Mouse (Mus musculus) C2C12 (cell line): Measurements from ENCODE around the gene Frat1. TPM values are rescaled to one million over a fixed set of nuclear protein-coding genes. Genes with fewer than 3 reads are reported as not detected.

Experiments used
- H3K27me3 ChIP-seq: one replicate; pipeline ENCODE4 v1.6.1; 2011; ENCODE audit not compliant: control insufficient read depth, insufficient read depth, insufficient read length
- H3K36me3 ChIP-seq: one replicate; pipeline ENCODE4 v1.6.1; 2011; ENCODE audit not compliant: control insufficient read depth, insufficient read depth
- H3K4me3 ChIP-seq: one replicate; pipeline ENCODE4 v1.5.1; 2011; ENCODE audit warnings: mild to moderate bottlenecking, control low read depth; ENCODE audit not compliant: poor library complexity, insufficient read depth, severe bottlenecking
- H3K79me2 ChIP-seq: one replicate; pipeline ENCODE4 v1.6.1; 2011; ENCODE audit not compliant: control insufficient read depth, insufficient read depth
- H3K79me3 ChIP-seq: one replicate; pipeline ENCODE4 v1.6.1; 2011; ENCODE audit warnings: low read depth, control low read depth
- H3ac ChIP-seq: one replicate; pipeline ENCODE3; 2011; ENCODE audit warnings: low read depth; ENCODE audit not compliant: control insufficient read depth, insufficient read length
- CEBPB ChIP-seq: IDR thresholded peaks from one replicate; pipeline ENCODE4 v1.6.1; 2011; ENCODE audit warnings: low read depth, mild to moderate bottlenecking, control low read depth, moderate library complexity
- CTCF ChIP-seq: IDR thresholded peaks from one replicate; pipeline ENCODE4 v1.5.1; 2011; ENCODE audit not compliant: control insufficient read depth, insufficient read depth, insufficient read length
- FOSL1 ChIP-seq: IDR thresholded peaks from one replicate; pipeline ENCODE4 v1.8.0; 2011; ENCODE audit warnings: mild to moderate bottlenecking, low read length; ENCODE audit not compliant: poor library complexity, insufficient read depth, severe bottlenecking
- MAX ChIP-seq: IDR thresholded peaks from one replicate; pipeline ENCODE4 v1.6.1; 2011; ENCODE audit warnings: mild to moderate bottlenecking, control low read depth
- MYOD1 ChIP-seq: IDR thresholded peaks from one replicate; pipeline ENCODE4 v1.6.1; 2011; ENCODE audit warnings: low read depth; ENCODE audit not compliant: control insufficient read depth, insufficient read length
- MYOG ChIP-seq: IDR thresholded peaks from one replicate; pipeline ENCODE4 v1.6.1; 2011; ENCODE audit not compliant: control insufficient read depth, insufficient read length; ENCODE audit errors: extremely low read depth
- USF1 ChIP-seq: IDR thresholded peaks from one replicate; pipeline ENCODE4 v1.6.1; 2011; ENCODE audit warnings: low read depth, mild to moderate bottlenecking, control low read depth, moderate library complexity
- polyA plus RNA-seq: library from polyadenylated mRNA; unstranded; fragments of >200 nt; fragmentation: generic; extraction: Trizol; gene quantifications from one replicate; pipeline ENCODE4 v1.2.1, GENCODE M21; 2012; ENCODE audit warnings: missing spikeins

Frat1 gene
- polyA plus RNA-seq, 1 experiment, result 0.06 TPM

GRCm38 (mm10) chr19:41850021-41850718, 20.4 kb downstream of the Frat1 start:
- Histone ChIP-seq H3K4me3 (no peak overlapping the region), H3K27me3 (peaks cover 13% of the 10 kb centered on the region), H3K79me2 (no peaks in the 10 kb centered on the region), H3K36me3 (no peaks in the 10 kb centered on the region), H3K79me3 (no peaks in the 10 kb centered on the region), H3ac (no peak overlapping the region)
- TF ChIP-seq FOSL1, result no peak
- TF ChIP-seq MYOD1, result no peak
- TF ChIP-seq CEBPB, result no peak
- no peak for TF ChIP-seq MAX
- no peak for TF ChIP-seq MYOG
- TF ChIP-seq CTCF, result no peak
- no peak for TF ChIP-seq USF1

- H3K79me2 ChIP-seq, result no peaks in the 10 kb centered on the region
- no peak for TF ChIP-seq USF1
- TF ChIP-seq CEBPB, result no peak
- no peak for TF ChIP-seq CTCF
- TF ChIP-seq MYOD1, result no peak
- TF ChIP-seq FOSL1, result no peak
- TF ChIP-seq MYOG, result no peak
- no peak for TF ChIP-seq MAX
- H3K27me3 ChIP-seq, result peaks cover 13% of the 10 kb centered on the region
- H3K36me3 ChIP-seq, result no peaks in the 10 kb centered on the region
- H3K79me3 ChIP-seq, result no peaks in the 10 kb centered on the region
- H3K4me3 ChIP-seq, result no peak overlapping the region
- no peak overlapping the region for H3ac ChIP-seq
These were observed 21.2 kb downstream of the Frat1 start for GRCm38 (mm10) chr19:41850719-41851543.

GRCm38 (mm10) chr19:41852423-41852822, 22.7 kb downstream of the Frat1 start:
- TF ChIP-seq MYOG, result no peak
- TF ChIP-seq MYOD1, result no peak
- no peak for TF ChIP-seq FOSL1
- TF ChIP-seq CEBPB, result no peak
- TF ChIP-seq CTCF, result no peak
- TF ChIP-seq USF1, result no peak
- TF ChIP-seq MAX, result no peak
- Histone ChIP-seq H3K79me3 (no peaks in the 10 kb centered on the region), H3K4me3 (no peak overlapping the region), H3K27me3 (no peaks in the 10 kb centered on the region), H3K36me3 (no peaks in the 10 kb centered on the region), H3ac (no peak overlapping the region), H3K79me2 (no peaks in the 10 kb centered on the region)

GRCm38 (mm10) chr19:41857086-41857762, 27.5 kb downstream of the Frat1 start:
- no peaks in the 10 kb centered on the region for H3K79me2 ChIP-seq
- no peak overlapping the region for H3ac ChIP-seq
- no peaks in the 10 kb centered on the region for H3K79me3 ChIP-seq
- no peaks in the 10 kb centered on the region for H3K27me3 ChIP-seq
- TF ChIP-seq FOSL1 (peak; percentile 44), MYOG (no peak), CEBPB (no peak), MYOD1 (peak; percentile 13), CTCF (no peak), MAX (peak; percentile 56), USF1 (no peak)
- H3K4me3 ChIP-seq, result no peak overlapping the region
- peaks cover 25% of the 10 kb centered on the region for H3K36me3 ChIP-seq

- Histone ChIP-seq H3K36me3 (peaks cover 31% of the 10 kb centered on the region), H3K79me2 (no peaks in the 10 kb centered on the region), H3ac (no peak overlapping the region), H3K79me3 (no peaks in the 10 kb centered on the region), H3K27me3 (no peaks in the 10 kb centered on the region), H3K4me3 (no peak overlapping the region)
- TF ChIP-seq MYOG (no peak), CEBPB (no peak), FOSL1 (no peak), CTCF (no peak), MAX (no peak), USF1 (no peak), MYOD1 (no peak)
These were observed 28.1 kb downstream of the Frat1 start for GRCm38 (mm10) chr19:41857816-41858310.
